Mouse (Mus musculus): ENCODE data around the gene Kcnc3. TPM values are rescaled to one million over a fixed set of nuclear protein-coding genes. Genes with fewer than 3 reads are reported as not detected.

The Kcnc3 gene
- polyA plus RNA-seq, 1 experiment from 2014 or later: 0.97 TPM

- Histone ChIP-seq H3K4me2 (no peak overlapping the region), H3K27ac (ENCODE audit: low read depth) (no peak overlapping the region), H3K4me3 (ENCODE audit: low read depth, low read length) (no peak overlapping the region), H3K9me3 (ENCODE audit: low read depth, low read length) (no peaks in the 10 kb centered on the region), H3K27me3 (ENCODE audit: insufficient read depth, low read length) (no peaks in the 10 kb centered on the region), H3K36me3 (ENCODE audit: insufficient read depth) (no peaks in the 10 kb centered on the region), H3K4me1 (ENCODE audit: insufficient read depth) (no peaks in the 10 kb centered on the region), H3K9ac (no peak overlapping the region)
- no peak for ATAC-seq (ENCODE audit: insufficient read depth)
- no peak for DNase-seq
- 62% methylated on average over 4 of the region's 4 CpGs for WGBS
- TF ChIP-seq CTCF (IDR thresholded peaks at IDR 0.05; ENCODE audit: low read depth): no peak
Observed at GRCm38 (mm10) chr7:44571811-44572210, 18.7 kb upstream of the Kcnc3 start.

- H3K27ac ChIP-seq (ENCODE audit: low read depth): no peak within 1 kb of the TSS
- ATAC-seq (ENCODE audit: insufficient read depth): no peak
- 34% methylated on average over 7 of the region's 7 CpGs for WGBS
- H3K27me3 ChIP-seq (ENCODE audit: insufficient read depth, low read length): no peaks in the 10 kb centered on the region
- no peak within 1 kb of the TSS for H3K4me3 ChIP-seq (ENCODE audit: low read depth, low read length)
- no peaks in the 10 kb centered on the region for H3K9me3 ChIP-seq (ENCODE audit: low read depth, low read length)
- DNase-seq: no peak
- H3K4me1 ChIP-seq (ENCODE audit: insufficient read depth): no peaks in the 10 kb centered on the region
- no peak within 1 kb of the TSS for H3K9ac ChIP-seq
- no peak for TF ChIP-seq CTCF (IDR thresholded peaks at IDR 0.05; ENCODE audit: low read depth)
- no peaks in the 10 kb centered on the region for H3K36me3 ChIP-seq (ENCODE audit: insufficient read depth)
- H3K4me2 ChIP-seq: no peak within 1 kb of the TSS
Observed at GRCm38 (mm10) chr7:44572213-44572701, 18.2 kb upstream of the Kcnc3 start, which contains the start of gene Napsa. TSS of gene Napsa (plus strand) at chr7:44572380.

- H3K9ac ChIP-seq: no peak overlapping the region
- no peak overlapping the region for H3K27ac ChIP-seq (ENCODE audit: low read depth)
- ATAC-seq (ENCODE audit: insufficient read depth): no peak
- no peak for DNase-seq
- no peak overlapping the region for H3K4me3 ChIP-seq (ENCODE audit: low read depth, low read length)
- WGBS: 81% methylated on average over 5 of the region's 5 CpGs
- H3K27me3 ChIP-seq (ENCODE audit: insufficient read depth, low read length): no peaks in the 10 kb centered on the region
- TF ChIP-seq CTCF (IDR thresholded peaks at IDR 0.05; ENCODE audit: low read depth): no peak
- H3K36me3 ChIP-seq (ENCODE audit: insufficient read depth): no peaks in the 10 kb centered on the region
- H3K4me1 ChIP-seq (ENCODE audit: insufficient read depth): no peaks in the 10 kb centered on the region
- no peak overlapping the region for H3K4me2 ChIP-seq
- no peaks in the 10 kb centered on the region for H3K9me3 ChIP-seq (ENCODE audit: low read depth, low read length)
Observed at GRCm38 (mm10) chr7:44572956-44573484, 17.4 kb upstream of the Kcnc3 start.

- Histone ChIP-seq H3K27me3 (ENCODE audit: insufficient read depth, low read length) (no peaks in the 10 kb centered on the region), H3K9me3 (ENCODE audit: low read depth, low read length) (no peaks in the 10 kb centered on the region; the same call in 1 of the 2 replicates), H3K36me3 (ENCODE audit: insufficient read depth) (no peaks in the 10 kb centered on the region), H3K4me2 (no peak overlapping the region), H3K27ac (ENCODE audit: low read depth) (no peak overlapping the region), H3K4me1 (ENCODE audit: insufficient read depth) (no peaks in the 10 kb centered on the region), H3K4me3 (ENCODE audit: low read depth, low read length) (no peak overlapping the region), H3K9ac (no peak overlapping the region)
- WGBS: 25% methylated on average over 5 of the region's 5 CpGs
- ATAC-seq (ENCODE audit: insufficient read depth) (no peak), DNase-seq (no peak)
- 0 out of 2 replicates have a peak, but pooled peaks have one; percentile 10 for TF ChIP-seq CTCF (IDR thresholded peaks at IDR 0.05; ENCODE audit: low read depth)
Observed at GRCm38 (mm10) chr7:44576333-44576844, 14.1 kb upstream of the Kcnc3 start.

DNA sequence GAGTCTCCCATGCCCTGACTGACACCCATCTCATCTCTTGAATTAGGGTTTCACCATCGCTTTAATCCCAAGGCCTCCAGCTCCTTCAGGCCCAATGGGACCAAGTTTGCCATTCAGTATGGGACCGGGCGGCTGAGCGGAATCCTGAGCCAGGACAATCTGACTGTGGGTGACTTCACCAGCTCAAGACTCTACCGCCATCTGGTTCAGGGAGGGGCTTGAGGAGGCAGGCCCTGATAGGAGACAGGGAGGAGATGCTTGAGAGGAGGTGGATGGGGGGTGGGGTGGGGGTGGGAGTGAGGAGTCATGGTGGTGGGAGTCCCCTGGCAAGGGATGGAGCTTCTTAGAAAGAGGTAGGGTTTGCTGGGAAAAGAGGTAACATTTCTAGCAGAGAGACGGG is 8.8 kb upstream of the Kcnc3 start:
- no peak overlapping the region for H3K27ac ChIP-seq (ENCODE audit: low read depth)
- 68% methylated on average over 6 of the region's 6 CpGs for WGBS
- H3K36me3 ChIP-seq (ENCODE audit: insufficient read depth): no peaks in the 10 kb centered on the region
- no peaks in the 10 kb centered on the region; the same call in 1 of the 2 replicates for H3K9me3 ChIP-seq (ENCODE audit: low read depth, low read length)
- peaks cover 14% of the 10 kb centered on the region for H3K27me3 ChIP-seq (ENCODE audit: insufficient read depth, low read length)
- no peak for TF ChIP-seq CTCF (IDR thresholded peaks at IDR 0.05; ENCODE audit: low read depth)
- 0 out of 2 replicates have a peak, but pooled peaks cover 2% of the 10 kb centered on the region for H3K4me1 ChIP-seq (ENCODE audit: insufficient read depth)
- H3K9ac ChIP-seq: no peak overlapping the region
- DNase-seq (no peak), ATAC-seq (ENCODE audit: insufficient read depth) (no peak)
- H3K4me2 ChIP-seq: no peak overlapping the region
- no peak overlapping the region for H3K4me3 ChIP-seq (ENCODE audit: low read depth, low read length)

- Histone ChIP-seq H3K36me3 (ENCODE audit: insufficient read depth) (no peaks in the 10 kb centered on the region), H3K27me3 (ENCODE audit: insufficient read depth, low read length) (peaks cover 24% of the 10 kb centered on the region), H3K27ac (ENCODE audit: low read depth) (peak overlapping the region; percentile 58; the same call in 1 of the 2 replicates), H3K4me1 (ENCODE audit: insufficient read depth) (0 out of 2 replicates have a peak, but pooled peaks cover 2% of the 10 kb centered on the region), H3K4me2 (no peak overlapping the region), H3K4me3 (ENCODE audit: low read depth, low read length) (no peak overlapping the region), H3K9me3 (ENCODE audit: low read depth, low read length) (no peaks in the 10 kb centered on the region; the same call in 1 of the 2 replicates), H3K9ac (no peak overlapping the region)
- no peak for ATAC-seq (ENCODE audit: insufficient read depth)
- peak; percentile 42 for DNase-seq
- WGBS: 43% methylated on average over 5 of the region's 5 CpGs
- TF ChIP-seq CTCF (IDR thresholded peaks at IDR 0.05; ENCODE audit: low read depth): no peak
Observed at GRCm38 (mm10) chr7:44582709-44583108, 7.8 kb upstream of the Kcnc3 start.

- 47% methylated on average over 1 of the region's 1 CpGs for whole genome bisulfite sequencing
- H3K9me3 ChIP-seq (ENCODE audit: low read depth, low read length): no peaks in the 10 kb centered on the region; the same call in 1 of the 2 replicates
- DNase-seq (no peak), ATAC-seq (ENCODE audit: insufficient read depth) (no peak)
- TF ChIP-seq CTCF (IDR thresholded peaks at IDR 0.05; ENCODE audit: low read depth): no peak
- no peak overlapping the region for H3K4me3 ChIP-seq (ENCODE audit: low read depth, low read length)
- peaks cover 29% of the 10 kb centered on the region for H3K27me3 ChIP-seq (ENCODE audit: insufficient read depth, low read length)
- 0 out of 2 replicates have a peak, but pooled peaks cover 2% of the 10 kb centered on the region for H3K4me1 ChIP-seq (ENCODE audit: insufficient read depth)
- no peak overlapping the region for H3K4me2 ChIP-seq
- H3K9ac ChIP-seq: no peak overlapping the region
- no peaks in the 10 kb centered on the region for H3K36me3 ChIP-seq (ENCODE audit: insufficient read depth)
- H3K27ac ChIP-seq (ENCODE audit: low read depth): no peak overlapping the region; the same call in 1 of the 2 replicates
Observed at GRCm38 (mm10) chr7:44583146-44583545, 7.3 kb upstream of the Kcnc3 start.

Data from lung, embryonic 14.5 days (tissue).